Mouse (Mus musculus): ENCODE measurements around the gene Cyb5r4. TPM values are rescaled to one million over a fixed set of nuclear protein-coding genes. Genes with fewer than 3 reads are reported as not detected.
"Not testable (repeated sequence)": the region's sequence is repeated elsewhere in the genome, so short reads cannot be mapped to it uniquely, and the experiment has no call there.

Cyb5r4 gene
- 101 and 102 TPM in 2 replicates for polyA plus RNA-seq (2016; fragmentation: Nextera tagmentation; extraction: Ambion mirVana)

DNA sequence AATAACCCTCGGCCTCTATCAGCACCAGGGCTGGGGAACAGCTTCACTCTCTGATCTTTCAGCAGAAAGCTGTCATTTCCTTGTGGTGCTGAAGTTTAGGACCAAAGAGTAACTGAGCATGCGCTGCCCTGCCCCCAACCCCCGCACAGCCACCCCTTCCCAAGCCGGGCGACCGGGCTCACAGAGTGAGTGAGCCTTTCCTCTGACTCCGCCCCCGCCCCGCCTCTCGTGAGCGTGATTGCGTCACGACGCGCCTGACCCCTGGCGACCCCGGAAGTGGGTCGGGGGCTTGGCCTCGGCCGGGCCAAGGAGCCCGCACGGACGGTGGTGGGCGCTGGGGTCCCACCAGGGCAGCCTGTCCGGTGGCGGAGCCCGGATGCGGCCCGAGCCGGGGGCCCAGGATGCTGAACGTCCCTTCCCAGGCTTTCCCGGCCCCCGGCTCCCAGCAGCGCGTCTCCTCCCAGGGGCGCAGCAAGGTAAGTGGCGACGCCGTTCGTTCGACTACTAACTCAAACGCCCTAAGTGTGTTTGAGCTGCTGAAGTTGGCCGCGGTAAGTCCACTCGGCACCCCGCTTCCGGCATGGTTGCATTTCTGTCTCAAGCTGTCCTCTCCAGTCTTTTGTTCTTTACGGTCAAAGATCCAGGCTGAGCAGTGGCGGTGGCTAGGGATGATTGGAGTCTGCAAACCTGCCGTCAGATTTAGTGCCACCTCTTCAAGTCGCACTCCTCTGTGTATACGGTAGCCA, at the start of gene Cyb5r4:
TSS of gene Cyb5r4 (plus strand) at position 237 of the 746 bp plus-strand sequence.
- no peaks in the 10 kb centered on the region for H3K36me3 ChIP-seq
- peak within 1 kb of the TSS; percentile 77 for H3K9ac ChIP-seq
- H3K27me3 ChIP-seq: 0 out of 2 replicates have a peak, but pooled peaks cover 1% of the 10 kb centered on the region
- peak within 1 kb of the TSS; percentile 68 for H3K27ac ChIP-seq
- peak within 1 kb of the TSS; percentile 91 for H3K4me3 ChIP-seq
- peak; percentile 100 for ATAC-seq (ENCODE audit: low FRiP score)
- H3K9me3 ChIP-seq (replicated peaks): no peaks in the 10 kb centered on the region
- peak within 1 kb of the TSS; percentile 73 for H3K4me2 ChIP-seq (replicated peaks)
- under 1% methylated on average over 52 of the region's 52 CpGs for WGBS
- peaks cover 14% of the 10 kb centered on the region for H3K4me1 ChIP-seq

GRCm38 (mm10) chr9:86972471-86972870, 49.3 kb upstream of the Cyb5r4 start:
- not testable (repeated sequence) for H3K36me3 ChIP-seq, H3K27ac ChIP-seq

GRCm38 (mm10) chr9:86973562-86973961, 48.3 kb upstream of the Cyb5r4 start:
- Histone ChIP-seq H3K9me3 (replicated peaks) (no peaks in the 10 kb centered on the region), H3K4me1 (no peaks in the 10 kb centered on the region), H3K27ac (no peak overlapping the region), H3K4me3 (no peak overlapping the region), H3K36me3 (no peaks in the 10 kb centered on the region), H3K27me3 (no peaks in the 10 kb centered on the region), H3K4me2 (replicated peaks) (no peak overlapping the region), H3K9ac (no peak overlapping the region)
- WGBS: 62% methylated on average over 4 of the region's 4 CpGs
- no peak for ATAC-seq (ENCODE audit: low FRiP score)

More at GRCm38 (mm10) chr9:86972471-86972870, 49.3 kb upstream of the Cyb5r4 start:
- H3K9ac ChIP-seq; H3K27me3 ChIP-seq; ATAC-seq (ENCODE audit: low FRiP score); H3K4me1 ChIP-seq; H3K4me2 ChIP-seq (replicated peaks); H3K9me3 ChIP-seq (replicated peaks); H3K4me3 ChIP-seq: not testable (repeated sequence)

GRCm38 (mm10) chr9:86976896-86977295, 44.9 kb upstream of the Cyb5r4 start:
- Histone ChIP-seq H3K9ac (no peak overlapping the region), H3K4me3 (no peak overlapping the region), H3K27me3 (no peaks in the 10 kb centered on the region), H3K4me2 (replicated peaks) (no peak overlapping the region), H3K4me1 (0 out of 2 replicates have a peak, but pooled peaks cover 3% of the 10 kb centered on the region), H3K36me3 (no peaks in the 10 kb centered on the region), H3K27ac (no peak overlapping the region), H3K9me3 (replicated peaks) (no peaks in the 10 kb centered on the region)
- WGBS: 84% methylated on average over 4 of the region's 4 CpGs
- no peak for ATAC-seq (ENCODE audit: low FRiP score)

DNA sequence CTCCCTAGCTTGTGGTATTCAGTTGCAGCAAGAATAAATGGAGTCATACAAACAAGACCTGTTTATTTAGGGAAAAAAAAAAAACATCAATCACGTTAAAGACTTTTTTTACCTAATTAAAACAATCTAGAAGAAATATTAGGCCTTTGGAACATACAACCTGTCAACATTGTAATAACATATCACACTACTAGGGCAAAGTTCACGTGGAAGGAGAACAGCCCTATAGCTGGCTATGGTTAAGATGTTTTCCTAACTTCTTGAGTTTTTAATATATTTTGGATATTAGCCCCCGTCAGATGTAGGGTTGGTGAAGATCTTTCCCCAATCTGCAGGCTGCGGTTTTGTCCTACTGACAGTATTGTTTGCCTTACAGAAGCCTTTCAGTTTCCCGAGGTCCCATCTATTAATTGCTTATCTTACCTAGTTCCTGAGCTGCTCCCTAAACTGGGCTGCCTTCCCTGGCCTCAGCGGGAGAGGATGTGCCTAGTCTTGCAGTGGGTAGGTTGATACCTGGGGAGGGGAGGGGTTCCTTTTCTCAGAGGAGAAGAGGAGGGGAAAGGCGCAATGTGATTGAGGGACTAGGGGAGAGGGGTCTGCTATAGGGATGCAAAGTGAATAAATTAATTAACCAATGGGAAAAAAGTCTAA, 43.4 kb upstream of the Cyb5r4 start:
- no peaks in the 10 kb centered on the region for H3K9me3 ChIP-seq (replicated peaks)
- H3K4me2 ChIP-seq (replicated peaks): no peak overlapping the region
- no peak overlapping the region for H3K4me3 ChIP-seq
- ATAC-seq (ENCODE audit: low FRiP score): no peak
- no peak overlapping the region for H3K27ac ChIP-seq
- H3K36me3 ChIP-seq: no peaks in the 10 kb centered on the region
- no peaks in the 10 kb centered on the region for H3K27me3 ChIP-seq
- H3K4me1 ChIP-seq: 0 out of 2 replicates have a peak, but pooled peaks cover 3% of the 10 kb centered on the region
- WGBS: 71% methylated on average over 7 of the region's 7 CpGs
- no peak overlapping the region for H3K9ac ChIP-seq

GRCm38 (mm10) chr9:86980048-86980447, 41.8 kb upstream of the Cyb5r4 start:
- no peak overlapping the region for H3K4me3 ChIP-seq
- no peaks in the 10 kb centered on the region for H3K9me3 ChIP-seq (replicated peaks)
- H3K9ac ChIP-seq: no peak overlapping the region
- H3K36me3 ChIP-seq: no peaks in the 10 kb centered on the region
- 0 out of 2 replicates have a peak, but pooled peaks cover 3% of the 10 kb centered on the region for H3K4me1 ChIP-seq
- H3K27ac ChIP-seq: no peak overlapping the region
- no peak for ATAC-seq (ENCODE audit: low FRiP score)
- H3K27me3 ChIP-seq: no peaks in the 10 kb centered on the region
- H3K4me2 ChIP-seq (replicated peaks): no peak overlapping the region

GRCm38 (mm10) chr9:86980942-86981341, 40.9 kb upstream of the Cyb5r4 start:
- no peaks in the 10 kb centered on the region for H3K36me3 ChIP-seq
- no peak overlapping the region for H3K9ac ChIP-seq
- no peaks in the 10 kb centered on the region for H3K9me3 ChIP-seq (replicated peaks)
- H3K27me3 ChIP-seq: no peaks in the 10 kb centered on the region
- ATAC-seq (ENCODE audit: low FRiP score): no peak
- no peak overlapping the region for H3K4me2 ChIP-seq (replicated peaks)
- no peak overlapping the region for H3K4me3 ChIP-seq
- no peak overlapping the region for H3K27ac ChIP-seq
- 0 out of 2 replicates have a peak, but pooled peaks cover 3% of the 10 kb centered on the region for H3K4me1 ChIP-seq
- 44% methylated on average over 2 of the region's 2 CpGs for WGBS

- no peaks in the 10 kb centered on the region for H3K27me3 ChIP-seq
- H3K36me3 ChIP-seq: no peaks in the 10 kb centered on the region
- H3K4me1 ChIP-seq: 0 out of 2 replicates have a peak, but pooled peaks cover 3% of the 10 kb centered on the region
- WGBS: 17% methylated on average over 10 of the region's 10 CpGs
- H3K27ac ChIP-seq: no peak overlapping the region
- no peaks in the 10 kb centered on the region for H3K9me3 ChIP-seq (replicated peaks)
- H3K9ac ChIP-seq: no peak overlapping the region
- H3K4me3 ChIP-seq: no peak overlapping the region
- no peak overlapping the region for H3K4me2 ChIP-seq (replicated peaks)
- no peak for ATAC-seq (ENCODE audit: low FRiP score)
These were observed 40.3 kb upstream of the Cyb5r4 start for GRCm38 (mm10) chr9:86981551-86981950.

DNA sequence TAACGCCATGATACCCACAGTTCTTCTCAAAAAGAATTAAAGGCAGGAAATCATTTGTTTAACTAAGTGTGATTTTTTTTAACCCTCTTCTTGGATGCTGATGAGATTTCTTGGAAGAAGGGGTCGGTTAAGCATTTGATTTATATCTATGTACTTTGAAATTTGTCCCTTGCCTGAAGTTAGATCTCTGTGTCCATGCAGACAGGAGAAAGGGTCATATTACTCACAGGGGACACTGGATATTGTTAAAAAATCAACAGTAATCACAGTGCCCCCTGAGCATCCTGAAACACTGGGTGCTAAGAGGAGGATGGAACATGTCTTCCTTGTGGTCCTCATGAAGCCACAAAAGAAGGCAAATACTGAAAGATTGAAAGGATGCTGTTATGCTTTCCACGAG, 37.2 kb upstream of the Cyb5r4 start:
- WGBS: 87% methylated on average over 3 of the region's 3 CpGs

DNA sequence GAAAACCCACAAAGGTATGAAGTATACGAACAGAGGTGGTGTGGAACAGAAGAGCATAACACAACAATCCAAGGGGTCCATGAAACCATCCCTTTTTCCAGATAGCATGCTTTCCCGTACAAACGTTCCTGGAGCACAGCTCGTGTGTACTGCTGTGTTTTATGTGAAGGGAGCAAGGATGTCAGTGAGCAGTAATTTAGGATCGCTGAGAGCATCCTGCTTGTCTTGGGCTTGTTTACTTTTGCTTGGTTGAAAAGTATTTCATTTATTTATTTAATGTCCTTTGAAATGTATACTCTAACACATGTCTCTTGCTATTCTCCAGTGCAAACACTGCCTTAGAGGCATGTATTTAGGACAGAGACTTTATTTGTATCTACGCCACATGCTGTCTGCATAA, 36.7 kb upstream of the Cyb5r4 start:
- Histone ChIP-seq H3K9me3 (replicated peaks) (no peaks in the 10 kb centered on the region), H3K9ac (no peak overlapping the region), H3K4me3 (no peak overlapping the region), H3K36me3 (no peaks in the 10 kb centered on the region), H3K27me3 (no peaks in the 10 kb centered on the region), H3K4me2 (replicated peaks) (no peak overlapping the region), H3K4me1 (peaks cover 7% of the 10 kb centered on the region), H3K27ac (no peak overlapping the region)
- WGBS: 79% methylated on average over 6 of the region's 6 CpGs
- no peak for ATAC-seq (ENCODE audit: low FRiP score)

More for the DNA sequence above, 37.2 kb upstream of the Cyb5r4 start:
- no peak overlapping the region for H3K27ac ChIP-seq
- H3K4me3 ChIP-seq: no peak overlapping the region
- H3K4me1 ChIP-seq: peaks cover 7% of the 10 kb centered on the region
- H3K4me2 ChIP-seq (replicated peaks): no peak overlapping the region
- no peak for ATAC-seq (ENCODE audit: low FRiP score)
- H3K36me3 ChIP-seq: no peaks in the 10 kb centered on the region
- H3K27me3 ChIP-seq: no peaks in the 10 kb centered on the region
- no peak overlapping the region for H3K9ac ChIP-seq
- H3K9me3 ChIP-seq (replicated peaks): no peaks in the 10 kb centered on the region

DNA sequence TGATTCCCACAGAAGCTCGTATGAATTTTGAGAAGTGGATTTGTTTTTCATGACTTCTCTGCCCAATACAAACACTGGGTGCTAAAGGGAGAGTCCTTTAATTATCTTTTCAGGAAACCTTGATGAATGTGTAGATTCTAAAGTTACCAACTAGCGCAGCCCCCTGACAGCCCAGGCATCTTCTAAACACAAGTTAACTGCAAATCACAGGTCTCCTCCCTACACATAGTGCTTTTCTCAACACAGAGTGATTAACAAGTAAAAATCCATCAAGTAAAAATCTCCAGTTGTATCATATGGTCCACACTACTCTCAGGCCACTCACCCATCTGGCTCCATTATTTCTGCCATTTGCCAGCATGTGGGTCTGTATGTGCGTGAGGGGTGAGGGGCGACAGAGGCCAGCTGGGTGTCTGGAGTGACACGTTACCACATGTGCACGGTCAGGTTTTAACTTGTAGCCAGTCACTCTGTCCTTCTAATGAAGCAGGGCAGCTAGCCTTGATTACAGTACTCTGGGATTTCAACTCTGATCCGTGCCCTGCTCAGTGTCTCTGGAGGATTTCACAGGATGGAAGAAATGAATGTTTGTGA, 35.0 kb upstream of the Cyb5r4 start:
- Histone ChIP-seq H3K4me2 (replicated peaks) (no peak overlapping the region), H3K27me3 (no peaks in the 10 kb centered on the region), H3K9me3 (replicated peaks) (no peaks in the 10 kb centered on the region), H3K36me3 (no peaks in the 10 kb centered on the region), H3K27ac (no peak overlapping the region), H3K4me3 (no peak overlapping the region), H3K9ac (no peak overlapping the region), H3K4me1 (peaks cover 5% of the 10 kb centered on the region)
- WGBS: 55% methylated on average over 7 of the region's 7 CpGs
- ATAC-seq (ENCODE audit: low FRiP score): no peak

GRCm38 (mm10) chr9:86989822-86990221, 32.0 kb upstream of the Cyb5r4 start:
- Histone ChIP-seq H3K4me2 (replicated peaks) (no peak overlapping the region), H3K4me3 (no peak overlapping the region), H3K27ac (no peak overlapping the region), H3K9ac (no peak overlapping the region), H3K36me3 (no peaks in the 10 kb centered on the region), H3K9me3 (replicated peaks) (no peaks in the 10 kb centered on the region), H3K4me1 (peaks cover 5% of the 10 kb centered on the region), H3K27me3 (no peaks in the 10 kb centered on the region)
- no peak for ATAC-seq (ENCODE audit: low FRiP score)

Data from hindbrain, embryonic 12.5 days (tissue).